Comparison of ENCODE assay signal across 11 mouse cellular contexts in genomic region chr2:174325989-174326388, GRCm38 (mm10). TPM values are rescaled to one million over a fixed set of nuclear protein-coding genes. Genes with fewer than 3 reads are reported as not detected.
DNase-seq lines count a peak whose midpoint lies in the region; ATAC-seq lines count a peak whose summit lies in the region.
"Had no signal": no experiment of that assay in that cellular context is flagged by ENCODE, and none has a peak within 500 bp of the region (broad histone marks: within the 10 kb centered on the region; RNA-seq: fewer than 3 reads in every experiment).

No protein-coding gene starts in this region.

- WGBS in heart, embryonic 16.5 days = 69% methylated on average over 4 of the region's 4 CpGs
- 69% methylated on average over 4 of the region's 4 CpGs for WGBS in heart, embryonic 11.5 days (ENCODE audit: insufficient replicate concordance)
- WGBS in midbrain, embryonic 10.5 days = 59% methylated on average over 4 of the region's 4 CpGs
- 71% methylated on average over 4 of the region's 4 CpGs for WGBS in midbrain, embryonic 14.5 days
- WGBS in intestine, embryonic 16.5 days = 69% methylated on average over 4 of the region's 4 CpGs
- 70% methylated on average over 4 of the region's 4 CpGs for WGBS in stomach, embryonic 16.5 days

- no peak overlapping the region for H3K27ac ChIP-seq in heart, embryonic 16.5 days (ENCODE audit: low read length)
- no peak overlapping the region for H3K27ac ChIP-seq in heart, embryonic 11.5 days (ENCODE audit: low read depth, low read length)
- no peak overlapping the region for H3K27ac ChIP-seq in midbrain, embryonic 10.5 days (replicated peaks)
- no peak overlapping the region for H3K27ac ChIP-seq in midbrain, embryonic 14.5 days (replicated peaks; ENCODE audit: low read depth, low read length)
- no peak overlapping the region for H3K27ac ChIP-seq in intestine, embryonic 16.5 days (ENCODE audit: low read length)
- no peak overlapping the region for H3K27ac ChIP-seq in stomach, embryonic 16.5 days (ENCODE audit: low read length)

- peak overlapping the region; percentile 96 for H3K4me3 ChIP-seq in heart, embryonic 16.5 days (ENCODE audit: low read length)
- no peak overlapping the region for H3K4me3 ChIP-seq in heart, embryonic 11.5 days (ENCODE audit: low read depth, low read length)
- peak overlapping the region; percentile 93 for H3K4me3 ChIP-seq in midbrain, embryonic 10.5 days
- H3K4me3 ChIP-seq in midbrain, embryonic 14.5 days (replicated peaks; ENCODE audit: low read depth, low read length) = no peak overlapping the region
- H3K4me3 ChIP-seq in intestine, embryonic 16.5 days (ENCODE audit: low read length) = no peak overlapping the region
- H3K4me3 ChIP-seq in stomach, embryonic 16.5 days (replicated peaks; ENCODE audit: low read length) = 0 out of 2 replicates have a peak overlapping the region, but pooled peaks have one; percentile 84

- no peak for ATAC-seq in heart, embryonic 16.5 days (replicated peaks; ENCODE audit: extremely low read depth, insufficient read depth, low FRiP score)
- ATAC-seq in heart, embryonic 11.5 days (replicated peaks; ENCODE audit: insufficient number of reproducible peaks, low FRiP score, low TSS enrichment) = no peak
- ATAC-seq in midbrain, embryonic 14.5 days (ENCODE audit: low FRiP score, low TSS enrichment) = no peak
- no peak for ATAC-seq in intestine, embryonic 16.5 days
- no peak for ATAC-seq in stomach, embryonic 16.5 days (ENCODE audit: insufficient read depth, low FRiP score)

- DNase-seq in midbrain, embryonic 10.5 days (ENCODE audit: low spot score) = no peak
- DNase-seq in midbrain, embryonic 14.5 days = no peak
- DNase-seq in adrenal gland, adult 2 months = no peak
- DNase-seq: cerebellum, postnatal 25 days; gastrocnemius, postnatal 36 days; layer of hippocampus, adult 9-11 months; lung, adult 18-20 months had no signal

- no peaks in the 10 kb centered on the region for H3K36me3 ChIP-seq in heart, embryonic 16.5 days (ENCODE audit: control insufficient read depth, insufficient read depth)
- no peaks in the 10 kb centered on the region for H3K36me3 ChIP-seq in heart, embryonic 11.5 days (ENCODE audit: control insufficient read depth, insufficient read depth, low read length)
- H3K36me3 ChIP-seq in midbrain, embryonic 10.5 days = peaks cover 27% of the 10 kb centered on the region
- no peaks in the 10 kb centered on the region for H3K36me3 ChIP-seq in midbrain, embryonic 14.5 days (ENCODE audit: control insufficient read depth, insufficient read depth, low read length)
- H3K36me3 ChIP-seq in intestine, embryonic 16.5 days (ENCODE audit: control insufficient read depth, insufficient read depth, low read length) = no peaks in the 10 kb centered on the region
- no peaks in the 10 kb centered on the region for H3K36me3 ChIP-seq in stomach, embryonic 16.5 days (ENCODE audit: control insufficient read depth, insufficient read depth, low read length)

- peaks cover 6% of the 10 kb centered on the region; the same call in 1 of the 2 replicates for H3K4me1 ChIP-seq in heart, embryonic 16.5 days (ENCODE audit: control insufficient read depth, insufficient read depth, low read length)
- peaks cover 5% of the 10 kb centered on the region for H3K4me1 ChIP-seq in heart, embryonic 11.5 days (ENCODE audit: control insufficient read depth, insufficient read depth, low read length)
- peaks cover 25% of the 10 kb centered on the region for H3K4me1 ChIP-seq in midbrain, embryonic 10.5 days
- H3K4me1 ChIP-seq in midbrain, embryonic 14.5 days (ENCODE audit: control insufficient read depth, insufficient read depth, low read length) = peaks cover 3% of the 10 kb centered on the region; the same call in 1 of the 2 replicates
- H3K4me1 ChIP-seq in intestine, embryonic 16.5 days (ENCODE audit: control insufficient read depth, insufficient read depth, low read length) = peaks cover 5% of the 10 kb centered on the region; the same call in 1 of the 2 replicates
- no peaks in the 10 kb centered on the region for H3K4me1 ChIP-seq in stomach, embryonic 16.5 days (ENCODE audit: control insufficient read depth, insufficient read depth, low read length)

- H3K9me3 ChIP-seq in heart, embryonic 16.5 days (replicated peaks; ENCODE audit: control insufficient read depth, low read length) = 0 out of 2 replicates have a peak, but pooled peaks cover 4% of the 10 kb centered on the region
- no peaks in the 10 kb centered on the region for H3K9me3 ChIP-seq in heart, embryonic 11.5 days (replicated peaks; ENCODE audit: control insufficient read depth, low read length)
- peaks cover 17% of the 10 kb centered on the region for H3K9me3 ChIP-seq in midbrain, embryonic 10.5 days (replicated peaks)
- no peaks in the 10 kb centered on the region for H3K9me3 ChIP-seq in midbrain, embryonic 14.5 days (ENCODE audit: control insufficient read depth, low read length)
- peaks cover 3% of the 10 kb centered on the region; the same call in 1 of the 2 replicates for H3K9me3 ChIP-seq in intestine, embryonic 16.5 days (ENCODE audit: control insufficient read depth, low read length)
- H3K9me3 ChIP-seq in stomach, embryonic 16.5 days (replicated peaks; ENCODE audit: control insufficient read depth, low read length) = no peaks in the 10 kb centered on the region

- peak overlapping the region; percentile 64 for H3K4me2 ChIP-seq in heart, embryonic 16.5 days (ENCODE audit: low read depth, low read length)
- H3K4me2 ChIP-seq in heart, embryonic 11.5 days = no peak overlapping the region
- no peak overlapping the region for H3K4me2 ChIP-seq in midbrain, embryonic 14.5 days (ENCODE audit: low read length)
- peak overlapping the region; percentile 73 for H3K4me2 ChIP-seq in intestine, embryonic 16.5 days (ENCODE audit: low read depth, low read length)
- H3K4me2 ChIP-seq in stomach, embryonic 16.5 days (ENCODE audit: low read depth, low read length) = peak overlapping the region; percentile 69; the same call in 1 of the 2 replicates

- no peak overlapping the region for H3K9ac ChIP-seq in heart, embryonic 16.5 days (ENCODE audit: low read length)
- H3K9ac ChIP-seq in heart, embryonic 11.5 days (ENCODE audit: low read depth, low read length) = no peak overlapping the region
- H3K9ac ChIP-seq in midbrain, embryonic 14.5 days (replicated peaks; ENCODE audit: low read length) = no peak overlapping the region
- H3K9ac ChIP-seq in intestine, embryonic 16.5 days (ENCODE audit: low read depth, low read length) = no peak overlapping the region
- H3K9ac ChIP-seq in stomach, embryonic 16.5 days (ENCODE audit: low read length) = no peak overlapping the region

- no peaks in the 10 kb centered on the region for H3K27me3 ChIP-seq in heart, embryonic 16.5 days (ENCODE audit: control insufficient read depth, insufficient read depth, low read length)
- no peaks in the 10 kb centered on the region for H3K27me3 ChIP-seq in heart, embryonic 11.5 days (ENCODE audit: control insufficient read depth, insufficient read depth, low read length)
- no peaks in the 10 kb centered on the region for H3K27me3 ChIP-seq in midbrain, embryonic 10.5 days (ENCODE audit: low read depth, poor library complexity, severe bottlenecking)
- H3K27me3 ChIP-seq in midbrain, embryonic 14.5 days (ENCODE audit: control insufficient read depth, insufficient read depth, low read length) = no peaks in the 10 kb centered on the region
- no peaks in the 10 kb centered on the region for H3K27me3 ChIP-seq in intestine, embryonic 16.5 days (replicated peaks; ENCODE audit: control insufficient read depth, insufficient read depth, low read length)
- no peaks in the 10 kb centered on the region for H3K27me3 ChIP-seq in stomach, embryonic 16.5 days (ENCODE audit: control insufficient read depth, insufficient read depth, low read length)

RNA-seq across cellular contexts. Expression of gene Gm20721, which starts 20.5 kb away (rescaled TPM):
- polyA plus RNA-seq in heart, embryonic 16.5 days (2015; fragmentation: Nextera tagmentation; extraction: Ambion mirVana) = 33.4 and 41.6 TPM in 2 replicates
- polyA plus RNA-seq in heart, embryonic 11.5 days (2014; fragmentation: Nextera tagmentation; extraction: Ambion mirVana) = 5.6 and 8.6 TPM in 2 replicates
- polyA plus RNA-seq in midbrain, embryonic 10.5 days (2016; fragmentation: Nextera tagmentation; extraction: Ambion mirVana) = 12.7 and 15.2 TPM in 2 replicates
- polyA plus RNA-seq in midbrain, embryonic 14.5 days (2014; fragmentation: Nextera tagmentation; extraction: Ambion mirVana) = 6.4 and 7.5 TPM in 2 replicates
- 37.0 and 98.1 TPM in 2 replicates for polyA plus RNA-seq in intestine, embryonic 16.5 days (2015; fragmentation: Nextera tagmentation; extraction: Ambion mirVana)
- polyA plus RNA-seq in stomach, embryonic 16.5 days (2015; fragmentation: Nextera tagmentation; extraction: Ambion mirVana) = 34.1 and 63.1 TPM in 2 replicates
- total RNA-seq in adrenal gland, adult 2 months (2021) = 1 to 10 TPM; 2.1 to 2.5 TPM
- polyA plus RNA-seq in adrenal gland, adult 2 months (2012; rRNA removed) = 0.07 TPM in 1 of 2 replicates, not detected in the other

RNA-seq across cellular contexts. Expression of gene Gnas, which starts 41.9 kb away (rescaled TPM):
- 1,284 and 1,464 TPM in 2 replicates for polyA plus RNA-seq in heart, embryonic 16.5 days (2015; fragmentation: Nextera tagmentation; extraction: Ambion mirVana)
- polyA plus RNA-seq in heart, embryonic 11.5 days (2014; fragmentation: Nextera tagmentation; extraction: Ambion mirVana) = 1,095 and 1,127 TPM in 2 replicates
- 1,043 and 1,067 TPM in 2 replicates for polyA plus RNA-seq in midbrain, embryonic 10.5 days (2016; fragmentation: Nextera tagmentation; extraction: Ambion mirVana)
- polyA plus RNA-seq in midbrain, embryonic 14.5 days (2014; fragmentation: Nextera tagmentation; extraction: Ambion mirVana) = 1,446 and 1,495 TPM in 2 replicates
- polyA plus RNA-seq in intestine, embryonic 16.5 days (2015; fragmentation: Nextera tagmentation; extraction: Ambion mirVana) = 402 and 775 TPM in 2 replicates
- 581 and 721 TPM in 2 replicates for polyA plus RNA-seq in stomach, embryonic 16.5 days (2015; fragmentation: Nextera tagmentation; extraction: Ambion mirVana)
- 1,000 to 10,000 TPM; 2,774 to 2,898 TPM for total RNA-seq in adrenal gland, adult 2 months (2021)
- polyA plus RNA-seq in adrenal gland, adult 2 months (2012; rRNA removed) = 1,329 and 1,576 TPM in 2 replicates

Comparison
In these comparisons a context has a peak if more than half of its experiments do, and no peak if none do; other contexts are left out.
1. H3K4me2 ChIP-seq: peak in heart, embryonic 16.5 days (single experiment), intestine, embryonic 16.5 days (single experiment) and stomach, embryonic 16.5 days (single experiment); none in heart, embryonic 11.5 days (single experiment) and midbrain, embryonic 14.5 days (single experiment).
2. H3K4me3 ChIP-seq: peak in heart, embryonic 16.5 days (single experiment), midbrain, embryonic 10.5 days (single experiment) and stomach, embryonic 16.5 days (single experiment); none in heart, embryonic 11.5 days (single experiment), midbrain, embryonic 14.5 days (single experiment) and intestine, embryonic 16.5 days (single experiment).